Mouse (Mus musculus) heart, embryonic 14.5 days (tissue): ENCODE data around the gene Dffb. TPM values are rescaled to one million over a fixed set of nuclear protein-coding genes. Genes with fewer than 3 reads are reported as not detected.
A peak's percentile ranks its signal among the peaks of the same experiment; 100 is the strongest.

Source experiments
- ATAC-seq: fragments of 200-750 bp; cut with Nextera tagmentation; 2 replicates; pipeline ENCODE4 v1.8.0; 2017; ENCODE audit warnings: low read depth, moderate TSS enrichment; ENCODE audit not compliant: insufficient number of reproducible peaks, insufficient read depth, low FRiP score
- H3K27ac ChIP-seq, 2 experiments: fragments of 200-500 bp in 1 of 2; fragments of 300-500 bp in 1 of 2; sonication (generic) in 1 of 2; replicated peaks in 1 of 2; 2 replicates each; pipeline ENCODE4 v1.5.1; 2012 to 2014; ENCODE audit warnings: low read depth in 2 of 2, low read length in 2 of 2, control low read depth in 1 of 2, mild to moderate bottlenecking in 1 of 2, mixed read lengths in 1 of 2; ENCODE audit not compliant: control insufficient read depth in 1 of 2, insufficient read depth in 1 of 2
- H3K27me3 ChIP-seq: fragments of 300-500 bp; sonication (generic); 2 replicates; pipeline ENCODE4 v1.6.1; 2014; ENCODE audit warnings: mild to moderate bottlenecking, low read length, control low read depth; ENCODE audit not compliant: control insufficient read depth, insufficient read depth
- H3K36me3 ChIP-seq: fragments of 300-500 bp; sonication (generic); 2 replicates; pipeline ENCODE4 v1.6.1; 2014; ENCODE audit warnings: mild to moderate bottlenecking, control low read depth, low read length, mixed read lengths; ENCODE audit not compliant: control insufficient read depth, insufficient read depth
- H3K4me1 ChIP-seq, 2 experiments: fragments of 200-500 bp in 1 of 2; fragments of 300-500 bp in 1 of 2; sonication (generic) in 1 of 2; 2 replicates each; pipeline ENCODE4 v1.6.1; 2012 to 2014; ENCODE audit warnings: low read length in 2 of 2, control low read depth in 1 of 2, mixed read lengths in 1 of 2; ENCODE audit not compliant: control insufficient read depth in 2 of 2, insufficient read depth in 2 of 2
- H3K4me2 ChIP-seq: fragments of 300-500 bp; sonication (generic); 2 replicates; pipeline ENCODE4 v1.6.1; 2014; ENCODE audit warnings: mild to moderate bottlenecking, low read length
- H3K4me3 ChIP-seq, 2 experiments: fragments of 200-500 bp in 1 of 2; fragments of 300-500 bp in 1 of 2; sonication (generic) in 1 of 2; 2 replicates each; pipeline ENCODE4 v1.5.1; 2012 to 2014; ENCODE audit warnings: low read length in 2 of 2, mild to moderate bottlenecking in 2 of 2, control low read depth in 1 of 2, low read depth in 1 of 2, moderate library complexity in 1 of 2; ENCODE audit not compliant: control insufficient read depth in 1 of 2, insufficient read depth in 1 of 2
- H3K9ac ChIP-seq: fragments of 300-500 bp; sonication (generic); 2 replicates; pipeline ENCODE4 v1.6.1; 2014; ENCODE audit warnings: mild to moderate bottlenecking, low read length
- H3K9me3 ChIP-seq: fragments of 300-500 bp; sonication (generic); 2 replicates; pipeline ENCODE4 v1.6.1; 2016; ENCODE audit warnings: low read length, control low read depth; ENCODE audit not compliant: control insufficient read depth
- WGBS: fragments of 180-500 bp; shearing (Covaris S2); extraction: QIAGEN DNeasy Blood & Tissue Kit; methylation state at CpG from one replicate; pipeline ENCODE4 v1.1.7; 2014; 5-methylcytosine and 5-hydroxymethylcytosine counted together
- polyA plus RNA-seq: library from polyadenylated mRNA; unstranded; fragments of >200 nt; fragmentation: Nextera tagmentation; extraction: Ambion mirVana; gene quantifications from 2 replicates; pipeline ENCODE4 v1.2.1, GENCODE M21; 2014

Dffb gene
- polyA plus RNA-seq = 6.3 and 6.8 TPM in 2 replicates

GRCm38 (mm10) chr4:153974431-153975291 is at the start of gene Dffb, which contains the start of gene Cep104:
Dffb (minus strand) TSS chr4:153975126.
Cep104 (plus strand) TSS chr4:153975194.
- H3K4me2 ChIP-seq = peak within 1 kb of the TSS; percentile 91
- H3K27ac ChIP-seq = peak within 1 kb of the TSS in 1 of 2 experiments; percentile 44; a peak in 2 of 4 replicates
- H3K36me3 ChIP-seq = peaks cover 32% of the 10 kb centered on the region
- H3K9ac ChIP-seq = peak within 1 kb of the TSS; percentile 95
- H3K4me1 ChIP-seq = peaks cover 3 to 10% of the 10 kb centered on the region in 2 experiments; a peak in 3 of 4 replicates
- no peaks in the 10 kb centered on the region for H3K9me3 ChIP-seq
- ATAC-seq = peak; percentile 91
- 1% methylated on average over 64 of the region's 68 CpGs for WGBS
- no peaks in the 10 kb centered on the region for H3K27me3 ChIP-seq
- peak within 1 kb of the TSS; percentile 81 to 96 for H3K4me3 ChIP-seq

GRCm38 (mm10) chr4:154023754-154024601 is 49.1 kb upstream of the Dffb start:
- H3K4me1 ChIP-seq = peaks cover 31 to 40% of the 10 kb centered on the region in 2 experiments
- H3K4me3 ChIP-seq = peak overlapping the region in 1 of 2 experiments; percentile 51; a peak in 2 of 4 replicates
- peaks cover 37% of the 10 kb centered on the region for H3K36me3 ChIP-seq
- H3K27ac ChIP-seq = peak overlapping the region; percentile 60 to 64
- ATAC-seq = peak; percentile 56
- H3K4me2 ChIP-seq = peak overlapping the region; percentile 76
- peaks cover 4% of the 10 kb centered on the region; the same call in 1 of the 2 replicates for H3K27me3 ChIP-seq
- peak overlapping the region; percentile 68; the same call in 1 of the 2 replicates for H3K9ac ChIP-seq
- no peaks in the 10 kb centered on the region for H3K9me3 ChIP-seq
- 7% methylated on average over 8 of the region's 8 CpGs for WGBS

GRCm38 (mm10) chr4:154022844-154023243 is 47.9 kb upstream of the Dffb start:
- Histone ChIP-seq H3K27ac (peak overlapping the region in 1 of 2 experiments; percentile 19; a peak in 1 of 4 replicates), H3K9me3 (no peaks in the 10 kb centered on the region), H3K36me3 (peaks cover 48% of the 10 kb centered on the region), H3K4me3 (no peak overlapping the region), H3K9ac (no peak overlapping the region), H3K4me1 (peaks cover 31 to 40% of the 10 kb centered on the region in 2 experiments), H3K27me3 (peaks cover 4% of the 10 kb centered on the region; the same call in 1 of the 2 replicates), H3K4me2 (no peak overlapping the region)
- WGBS = 48% methylated on average over 4 of the region's 4 CpGs
- ATAC-seq = no peak

- Histone ChIP-seq H3K36me3 (peaks cover 53% of the 10 kb centered on the region), H3K4me3 (no peak overlapping the region), H3K27ac (peak overlapping the region in 1 of 2 experiments; percentile 19; a peak in 1 of 4 replicates), H3K9ac (no peak overlapping the region), H3K9me3 (no peaks in the 10 kb centered on the region), H3K4me1 (peaks cover 31 to 40% of the 10 kb centered on the region in 2 experiments), H3K4me2 (no peak overlapping the region), H3K27me3 (peaks cover 1% of the 10 kb centered on the region; the same call in 1 of the 2 replicates)
- no peak for ATAC-seq
- 55% methylated on average over 4 of the region's 4 CpGs for WGBS
Measured at GRCm38 (mm10) chr4:154022407-154022806, 47.5 kb upstream of the Dffb start.

GRCm38 (mm10) chr4:154021432-154021831 is 46.5 kb upstream of the Dffb start:
- Histone ChIP-seq H3K4me1 (peaks cover 31 to 38% of the 10 kb centered on the region in 2 experiments), H3K4me3 (no peak overlapping the region), H3K36me3 (peaks cover 62% of the 10 kb centered on the region), H3K4me2 (no peak overlapping the region), H3K27me3 (no peaks in the 10 kb centered on the region; the same call in 1 of the 2 replicates), H3K27ac (no peak overlapping the region), H3K9ac (no peak overlapping the region), H3K9me3 (no peaks in the 10 kb centered on the region)
- WGBS = 86% methylated on average over 9 of the region's 9 CpGs
- ATAC-seq = no peak

- peaks cover 81% of the 10 kb centered on the region for H3K36me3 ChIP-seq
- peaks cover 18 to 20% of the 10 kb centered on the region in 2 experiments for H3K4me1 ChIP-seq
- no peak overlapping the region for H3K4me3 ChIP-seq
- 71% methylated on average over 7 of the region's 7 CpGs for WGBS
- H3K9me3 ChIP-seq = no peaks in the 10 kb centered on the region
- no peak overlapping the region for H3K9ac ChIP-seq
- no peak overlapping the region for H3K4me2 ChIP-seq
- no peaks in the 10 kb centered on the region for H3K27me3 ChIP-seq
- ATAC-seq = no peak
- H3K27ac ChIP-seq = no peak overlapping the region
Measured at GRCm38 (mm10) chr4:154019571-154019970, 44.6 kb upstream of the Dffb start.

- H3K4me2 ChIP-seq = no peak overlapping the region
- H3K27me3 ChIP-seq = no peaks in the 10 kb centered on the region
- H3K27ac ChIP-seq = no peak overlapping the region
Measured at GRCm38 (mm10) chr4:154015476-154015875, 40.5 kb upstream of the Dffb start.

More at GRCm38 (mm10) chr4:154015476-154015875, 40.5 kb upstream of the Dffb start:
- H3K4me3 ChIP-seq = no peak overlapping the region
- 92% methylated on average over 11 of the region's 11 CpGs for WGBS
- no peak for ATAC-seq
- H3K9me3 ChIP-seq = no peaks in the 10 kb centered on the region
- no peak overlapping the region for H3K9ac ChIP-seq
- peaks cover 7 to 20% of the 10 kb centered on the region in 2 experiments; a peak in 3 of 4 replicates for H3K4me1 ChIP-seq
- peaks cover 68% of the 10 kb centered on the region for H3K36me3 ChIP-seq
